Mouse (Mus musculus): ENCODE measurements around the gene Ripor2. TPM values are rescaled to one million over a fixed set of nuclear protein-coding genes. Genes with fewer than 3 reads are reported as not detected.

Ripor2 gene
- polyA plus RNA-seq, 1 experiment, result 2.0 TPM

DNA sequence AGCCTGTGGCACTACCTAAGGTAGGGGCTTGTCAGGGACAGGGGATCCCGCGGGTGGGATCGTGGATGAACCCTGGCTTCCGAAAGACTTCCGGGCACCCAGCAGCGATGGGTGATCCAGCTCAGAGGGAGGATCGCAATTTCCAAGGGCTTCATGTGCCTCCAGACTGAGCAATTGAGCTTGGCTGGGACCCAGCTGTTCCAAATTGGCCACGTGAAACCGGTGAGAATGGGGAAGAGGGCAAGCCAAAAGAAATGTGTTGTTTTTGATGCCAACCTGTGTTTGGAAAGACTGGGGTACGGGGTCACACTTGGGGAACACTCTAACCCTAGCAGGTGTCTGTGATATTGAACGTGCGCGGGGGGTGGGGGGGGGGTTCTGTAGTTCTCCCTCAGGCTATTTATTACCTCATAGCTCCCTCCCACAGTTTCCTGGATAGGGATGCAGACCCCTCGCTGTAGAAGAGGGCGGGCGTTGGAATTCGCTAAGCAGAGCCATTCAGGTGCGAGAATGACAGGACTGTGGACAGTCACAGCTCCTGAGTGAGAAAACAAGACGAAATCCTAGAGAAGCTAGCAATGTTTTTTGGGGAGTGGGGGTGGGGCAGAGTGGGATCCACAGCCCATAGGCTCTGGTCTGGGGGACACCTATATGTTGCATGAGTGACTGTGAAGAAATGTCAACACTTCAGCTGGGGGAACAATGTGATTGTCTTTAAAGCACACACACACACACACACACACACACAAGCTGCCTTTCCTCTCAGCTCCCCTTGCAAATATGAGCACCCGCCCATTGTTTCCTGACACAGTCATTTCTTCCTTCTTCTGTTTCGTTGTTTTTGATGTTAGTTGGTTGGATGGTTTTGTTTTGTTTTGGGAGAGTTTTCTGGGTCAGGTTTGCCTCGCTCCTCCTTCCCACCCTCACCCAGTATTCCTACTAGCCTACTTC, 57.5 kb downstream of the Ripor2 start:
- peak overlapping the region; percentile 26 for H3K27ac ChIP-seq (ENCODE audit: insufficient read depth, low read depth, low read length)
- TF ChIP-seq CTCF (IDR thresholded peaks at IDR 0.05; ENCODE audit: extremely low read depth, insufficient read length, insufficient replicate concordance, low read depth, low read length) (no peak), POLR2A (IDR thresholded peaks at IDR 0.05; ENCODE audit: low read depth, low read length) (no peak)
- peak overlapping the region; percentile 67 for H3K4me3 ChIP-seq (ENCODE audit: low read depth, low read length)
- H3K36me3 ChIP-seq (ENCODE audit: control insufficient read depth, insufficient read depth, low read length), result no peaks in the 10 kb centered on the region
- WGBS, result 16% methylated on average over 22 of the region's 22 CpGs
- H3K4me1 ChIP-seq (ENCODE audit: control insufficient read depth, insufficient read depth, insufficient read length, low read length), result no peaks in the 10 kb centered on the region; the same call in 1 of the 2 replicates
- H3K27me3 ChIP-seq (ENCODE audit: control insufficient read depth, insufficient read depth, low read length), result peaks cover 12% of the 10 kb centered on the region; the same call in 1 of the 2 replicates

DNA sequence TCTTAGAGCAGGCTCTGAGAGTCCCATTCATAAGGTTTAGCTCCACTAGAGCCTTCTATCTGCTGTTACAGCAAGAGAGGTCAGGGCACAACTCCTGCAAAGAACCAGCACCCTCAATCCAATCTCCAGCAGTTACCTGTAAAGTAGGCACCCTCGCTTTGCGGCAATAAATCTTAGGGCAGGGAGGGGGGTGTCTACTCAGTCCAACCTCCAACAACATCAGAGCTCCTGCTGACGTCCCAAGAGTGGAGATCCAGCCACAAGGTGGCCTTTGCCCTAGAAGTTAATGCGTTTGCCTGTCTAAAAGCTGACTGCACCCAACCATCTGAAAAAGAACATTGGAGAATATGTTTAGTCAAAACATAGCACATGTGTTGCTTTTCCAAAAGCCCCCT, 58.2 kb downstream of the Ripor2 start:
- no peaks in the 10 kb centered on the region; the same call in 1 of the 2 replicates for H3K4me1 ChIP-seq (ENCODE audit: control insufficient read depth, insufficient read depth, insufficient read length, low read length)
- 21% methylated on average over 4 of the region's 4 CpGs for WGBS
- TF ChIP-seq POLR2A (IDR thresholded peaks at IDR 0.05; ENCODE audit: low read depth, low read length), result no peak
- no peak for TF ChIP-seq CTCF (IDR thresholded peaks at IDR 0.05; ENCODE audit: extremely low read depth, insufficient read length, insufficient replicate concordance, low read depth, low read length)
- no peak overlapping the region for H3K4me3 ChIP-seq (ENCODE audit: low read depth, low read length)
- H3K27ac ChIP-seq (ENCODE audit: insufficient read depth, low read depth, low read length), result 0 out of 2 replicates have a peak overlapping the region, but pooled peaks have one; percentile 26
- H3K27me3 ChIP-seq (ENCODE audit: control insufficient read depth, insufficient read depth, low read length), result peaks cover 12% of the 10 kb centered on the region; the same call in 1 of the 2 replicates
- H3K36me3 ChIP-seq (ENCODE audit: control insufficient read depth, insufficient read depth, low read length), result no peaks in the 10 kb centered on the region

GRCm38 (mm10) chr13:24640836-24641385, 58.9 kb downstream of the Ripor2 start:
- Histone ChIP-seq H3K4me3 (ENCODE audit: low read depth, low read length) (no peak overlapping the region), H3K27ac (ENCODE audit: insufficient read depth, low read depth, low read length) (no peak overlapping the region), H3K27me3 (ENCODE audit: control insufficient read depth, insufficient read depth, low read length) (peaks cover 12% of the 10 kb centered on the region; the same call in 1 of the 2 replicates), H3K4me1 (ENCODE audit: control insufficient read depth, insufficient read depth, insufficient read length, low read length) (no peaks in the 10 kb centered on the region; the same call in 1 of the 2 replicates), H3K36me3 (ENCODE audit: control insufficient read depth, insufficient read depth, low read length) (no peaks in the 10 kb centered on the region)
- 88% methylated on average over 3 of the region's 3 CpGs for WGBS
- TF ChIP-seq CTCF (IDR thresholded peaks at IDR 0.05; ENCODE audit: extremely low read depth, insufficient read length, insufficient replicate concordance, low read depth, low read length) (no peak), POLR2A (IDR thresholded peaks at IDR 0.05; ENCODE audit: low read depth, low read length) (no peak)

DNA sequence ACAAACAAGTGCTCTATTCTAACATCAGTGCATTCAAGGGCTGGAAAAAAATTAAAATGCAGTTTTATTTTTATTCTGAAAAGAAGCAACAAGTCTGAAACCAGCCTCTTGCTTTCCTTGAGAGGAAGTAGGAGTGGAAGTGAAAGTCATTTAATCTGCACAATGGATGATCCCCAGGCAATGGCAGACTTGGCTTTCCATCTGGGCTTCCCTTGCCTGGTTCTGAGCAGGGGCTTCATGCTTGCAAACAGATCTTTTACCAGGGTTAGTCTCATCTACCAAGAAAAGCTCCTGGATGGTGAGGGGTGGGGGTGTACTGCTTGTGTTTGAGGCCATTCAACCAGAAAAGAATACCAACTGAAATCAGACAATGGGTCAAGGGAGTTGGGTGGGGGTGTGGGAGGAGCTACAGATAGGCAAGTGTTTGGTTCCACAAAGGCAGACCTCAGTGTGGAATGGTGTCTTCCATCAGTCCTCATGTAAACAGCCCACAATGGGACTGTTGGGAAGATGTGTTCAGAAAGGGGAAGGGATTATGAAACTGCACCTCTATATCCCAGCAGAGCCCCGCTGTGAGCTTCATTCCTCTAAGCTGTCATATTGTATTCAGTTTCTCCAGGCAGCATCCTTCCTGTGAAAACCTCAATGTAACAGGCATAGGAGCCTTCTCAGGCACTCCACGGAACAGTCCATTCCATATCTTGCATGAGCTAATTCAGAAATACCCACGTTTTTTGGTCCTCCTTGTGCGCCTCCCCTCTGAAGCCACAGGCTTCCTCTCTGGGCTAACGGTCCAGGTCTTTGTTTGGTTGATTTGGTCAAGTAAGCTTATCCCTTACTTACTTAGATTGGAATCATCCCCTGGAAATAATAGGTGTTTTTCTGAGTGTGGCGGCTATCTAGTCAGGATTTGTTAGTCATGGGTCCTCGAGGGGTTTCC, 59.8 kb downstream of the Ripor2 start:
- peaks cover 12% of the 10 kb centered on the region; the same call in 1 of the 2 replicates for H3K27me3 ChIP-seq (ENCODE audit: control insufficient read depth, insufficient read depth, low read length)
- WGBS, result 66% methylated on average over 7 of the region's 7 CpGs
- H3K4me3 ChIP-seq (ENCODE audit: low read depth, low read length), result no peak overlapping the region
- no peaks in the 10 kb centered on the region for H3K36me3 ChIP-seq (ENCODE audit: control insufficient read depth, insufficient read depth, low read length)
- no peak for TF ChIP-seq CTCF (IDR thresholded peaks at IDR 0.05; ENCODE audit: extremely low read depth, insufficient read length, insufficient replicate concordance, low read depth, low read length)
- no peak for TF ChIP-seq POLR2A (IDR thresholded peaks at IDR 0.05; ENCODE audit: low read depth, low read length)
- H3K27ac ChIP-seq (ENCODE audit: insufficient read depth, low read depth, low read length), result no peak overlapping the region
- no peaks in the 10 kb centered on the region; the same call in 1 of the 2 replicates for H3K4me1 ChIP-seq (ENCODE audit: control insufficient read depth, insufficient read depth, insufficient read length, low read length)

GRCm38 (mm10) chr13:24645146-24645545, 63.2 kb downstream of the Ripor2 start:
- no peak overlapping the region for H3K4me3 ChIP-seq (ENCODE audit: low read depth, low read length)
- no peaks in the 10 kb centered on the region for H3K4me1 ChIP-seq (ENCODE audit: control insufficient read depth, insufficient read depth, insufficient read length, low read length)
- H3K27ac ChIP-seq (ENCODE audit: insufficient read depth, low read depth, low read length), result no peak overlapping the region
- no peak for TF ChIP-seq CTCF (IDR thresholded peaks at IDR 0.05; ENCODE audit: extremely low read depth, insufficient read length, insufficient replicate concordance, low read depth, low read length)
- TF ChIP-seq POLR2A (IDR thresholded peaks at IDR 0.05; ENCODE audit: low read depth, low read length), result no peak
- H3K36me3 ChIP-seq (ENCODE audit: control insufficient read depth, insufficient read depth, low read length), result no peaks in the 10 kb centered on the region
- 81% methylated on average over 3 of the region's 3 CpGs for WGBS
- H3K27me3 ChIP-seq (ENCODE audit: control insufficient read depth, insufficient read depth, low read length), result no peaks in the 10 kb centered on the region

DNA sequence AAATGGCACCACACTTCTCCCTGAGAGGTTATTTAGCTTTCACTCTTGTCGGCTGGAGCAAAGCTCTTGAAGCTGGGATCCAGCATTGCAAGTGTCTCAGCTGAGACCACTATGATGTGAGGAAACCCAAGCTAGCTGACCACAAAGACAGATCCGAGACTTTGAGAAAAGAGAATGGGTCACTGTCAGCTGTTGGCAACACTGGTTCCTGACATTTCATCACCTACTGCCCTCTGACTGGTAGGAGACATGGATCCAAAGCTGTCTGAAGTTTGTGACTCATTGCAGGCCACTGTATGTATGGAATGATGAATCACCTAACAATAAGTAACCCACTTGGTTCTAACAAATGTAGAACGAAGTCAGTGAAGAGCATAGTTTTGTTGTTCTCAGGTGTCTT, 64.3 kb downstream of the Ripor2 start:
- no peaks in the 10 kb centered on the region for H3K4me1 ChIP-seq (ENCODE audit: control insufficient read depth, insufficient read depth, insufficient read length, low read length)
- no peaks in the 10 kb centered on the region for H3K27me3 ChIP-seq (ENCODE audit: control insufficient read depth, insufficient read depth, low read length)
- TF ChIP-seq CTCF (IDR thresholded peaks at IDR 0.05; ENCODE audit: extremely low read depth, insufficient read length, insufficient replicate concordance, low read depth, low read length), result no peak
- TF ChIP-seq POLR2A (IDR thresholded peaks at IDR 0.05; ENCODE audit: low read depth, low read length), result no peak
- no peak overlapping the region for H3K4me3 ChIP-seq (ENCODE audit: low read depth, low read length)
- H3K36me3 ChIP-seq (ENCODE audit: control insufficient read depth, insufficient read depth, low read length), result no peaks in the 10 kb centered on the region
- WGBS, result 77% methylated on average over 3 of the region's 3 CpGs
- no peak overlapping the region for H3K27ac ChIP-seq (ENCODE audit: insufficient read depth, low read depth, low read length)
